Mouse (Mus musculus): ENCODE measurements around the gene Grin1. TPM values are rescaled to one million over a fixed set of nuclear protein-coding genes. Genes with fewer than 3 reads are reported as not detected.

Gene Grin1
- not detected in 2 replicates for total RNA-seq (2015)
- total RNA-seq (2017): not detected in 2 replicates

GRCm38 (mm10) chr2:25318971-25319773 lies at the start of gene Grin1:
TSS of gene Grin1 (minus strand) at chr2:25319187.
- peak; percentile 91 for ATAC-seq (replicated peaks; ENCODE audit: poor library complexity)

GRCm38 (mm10) chr2:25365091-25365761 lies 46.2 kb upstream of the Grin1 start, which contains the start of gene Uap1l1:
TSS of gene Uap1l1 (minus strand) at chr2:25365682.
- peak; percentile 83 for ATAC-seq (replicated peaks; ENCODE audit: poor library complexity)

- ATAC-seq (replicated peaks; ENCODE audit: poor library complexity): no peak
Observed at GRCm38 (mm10) chr2:25364761-25365090, 45.7 kb upstream of the Grin1 start.

- ATAC-seq (replicated peaks; ENCODE audit: poor library complexity): no peak
Observed at GRCm38 (mm10) chr2:25364313-25364712, 45.3 kb upstream of the Grin1 start.

- no peak for ATAC-seq (replicated peaks; ENCODE audit: poor library complexity)
Observed at GRCm38 (mm10) chr2:25363478-25364178, 44.6 kb upstream of the Grin1 start.

GRCm38 (mm10) chr2:25359848-25360247 lies 40.9 kb upstream of the Grin1 start:
- no peak for ATAC-seq (replicated peaks; ENCODE audit: poor library complexity)

- ATAC-seq (replicated peaks; ENCODE audit: poor library complexity): peak; percentile 70
Observed at GRCm38 (mm10) chr2:25356208-25357079, 37.5 kb upstream of the Grin1 start, which contains the start of gene Dpp7. TSS of gene Dpp7 (minus strand) at chr2:25356359.

GRCm38 (mm10) chr2:25355419-25356066 lies 36.6 kb upstream of the Grin1 start:
- no peak for ATAC-seq (replicated peaks; ENCODE audit: poor library complexity)

- no peak for ATAC-seq (replicated peaks; ENCODE audit: poor library complexity)
Observed at GRCm38 (mm10) chr2:25354211-25354610, 35.2 kb upstream of the Grin1 start.

- ATAC-seq (replicated peaks; ENCODE audit: poor library complexity): no peak
Observed at GRCm38 (mm10) chr2:25350701-25351100, 31.7 kb upstream of the Grin1 start.

- no peak for ATAC-seq (replicated peaks; ENCODE audit: poor library complexity)
Observed at GRCm38 (mm10) chr2:25349499-25349898, 30.5 kb upstream of the Grin1 start.

- ATAC-seq (replicated peaks; ENCODE audit: poor library complexity): no peak
Observed at GRCm38 (mm10) chr2:25348162-25348561, 29.2 kb upstream of the Grin1 start.

- ATAC-seq (replicated peaks; ENCODE audit: poor library complexity): peak; percentile 93
Observed at GRCm38 (mm10) chr2:25338303-25338702, 19.3 kb upstream of the Grin1 start.

- no peak for ATAC-seq (replicated peaks; ENCODE audit: poor library complexity)
Observed at GRCm38 (mm10) chr2:25333569-25333968, 14.6 kb upstream of the Grin1 start.

- peak; percentile 97 for ATAC-seq (replicated peaks; ENCODE audit: poor library complexity)
Observed at GRCm38 (mm10) chr2:25332286-25333160, 13.5 kb upstream of the Grin1 start, which contains the start of gene Man1b1. TSS of gene Man1b1 (plus strand) at chr2:25332338.

- no peak for ATAC-seq (replicated peaks; ENCODE audit: poor library complexity)
Observed at GRCm38 (mm10) chr2:25331470-25331869, 12.5 kb upstream of the Grin1 start.

GRCm38 (mm10) chr2:25328440-25328839 lies 9.5 kb upstream of the Grin1 start:
- ATAC-seq (replicated peaks; ENCODE audit: poor library complexity): 0 out of 2 replicates have a peak, but pooled peaks have one; percentile 27

- no peak for ATAC-seq (replicated peaks; ENCODE audit: poor library complexity)
Observed at GRCm38 (mm10) chr2:25326036-25326435, 7.0 kb upstream of the Grin1 start.

GRCm38 (mm10) chr2:25320084-25320483 lies 1.1 kb upstream of the Grin1 start:
- no peak for ATAC-seq (replicated peaks; ENCODE audit: poor library complexity)

Measured in megakaryocyte progenitor cell, adult 5-6 weeks (primary cell).